Mouse (Mus musculus): ENCODE measurements at regions not wholly inside any gene's neighbourhood (a gene's known extent, or its start where the extent isn't known, plus 50 kb on each side); places are given as distances from the start of the nearest gene placed in this dataset.

DNA sequence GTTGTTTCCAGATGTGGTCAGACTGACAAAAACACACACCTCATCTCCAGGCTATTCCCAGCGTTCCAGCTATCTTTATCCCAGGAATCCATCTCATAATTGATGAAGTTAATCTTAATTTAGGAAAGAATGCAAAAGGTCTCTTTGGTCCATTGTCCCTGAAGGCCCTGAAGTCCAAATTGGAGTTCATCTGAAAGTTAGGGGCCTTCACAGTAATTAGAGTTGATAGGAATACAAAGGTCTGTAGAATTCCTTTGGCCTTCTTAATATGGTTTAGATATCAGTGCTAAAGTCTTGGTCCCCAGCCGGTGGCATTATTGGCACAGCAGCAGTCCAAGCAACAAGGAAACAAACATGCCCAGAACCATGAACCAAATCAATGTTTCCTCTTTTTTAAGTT lies 178.7 kb upstream of the Cdh5 start:
- no peak overlapping the region for H3K4me2 ChIP-seq

GRCm38 (mm10) chr8:103932681-103933080 lies 168.7 kb upstream of the Cdh5 start:
- H3K4me1 ChIP-seq (ENCODE audit: control insufficient read depth, insufficient read depth, low read length): no peaks in the 10 kb centered on the region
- no peaks in the 10 kb centered on the region for H3K36me3 ChIP-seq (ENCODE audit: control insufficient read depth, insufficient read depth, low read length)
- no peak overlapping the region for H3K4me3 ChIP-seq (ENCODE audit: low read depth, low read length)
- H3K4me2 ChIP-seq: no peak overlapping the region
- ATAC-seq (ENCODE audit: low FRiP score) (no peak), DNase-seq (ENCODE audit: low spot score, missing footprints) (no peak)
- H3K27me3 ChIP-seq (ENCODE audit: control insufficient read depth, insufficient read depth, low read length): no peaks in the 10 kb centered on the region
- no peak overlapping the region for H3K9ac ChIP-seq (ENCODE audit: low read length)
- no peaks in the 10 kb centered on the region for H3K9me3 ChIP-seq (ENCODE audit: control insufficient read depth, low read length)
- no peak overlapping the region for H3K27ac ChIP-seq (ENCODE audit: low read depth, low read length)
- 84% methylated on average over 1 of the region's 1 CpGs for WGBS

More for the DNA sequence above, 178.7 kb upstream of the Cdh5 start:
- DNase-seq (ENCODE audit: low spot score, missing footprints): no peak
- no peaks in the 10 kb centered on the region for H3K27me3 ChIP-seq (ENCODE audit: control insufficient read depth, insufficient read depth, low read length)
- no peak overlapping the region for H3K9ac ChIP-seq (ENCODE audit: low read length)
- no peak overlapping the region for H3K27ac ChIP-seq (ENCODE audit: low read depth, low read length)
- no peaks in the 10 kb centered on the region for H3K4me1 ChIP-seq (ENCODE audit: control insufficient read depth, insufficient read depth, low read length)
- ATAC-seq (ENCODE audit: low FRiP score): no peak
- H3K4me3 ChIP-seq (ENCODE audit: low read depth, low read length): no peak overlapping the region
- 83% methylated on average over 2 of the region's 2 CpGs for WGBS
- H3K36me3 ChIP-seq (ENCODE audit: control insufficient read depth, insufficient read depth, low read length): no peaks in the 10 kb centered on the region
- no peaks in the 10 kb centered on the region for H3K9me3 ChIP-seq (ENCODE audit: control insufficient read depth, low read length)

- H3K27ac ChIP-seq (ENCODE audit: low read depth, low read length): no peak overlapping the region
- no peaks in the 10 kb centered on the region for H3K27me3 ChIP-seq (ENCODE audit: control insufficient read depth, insufficient read depth, low read length)
- ATAC-seq (ENCODE audit: low FRiP score) (no peak), DNase-seq (ENCODE audit: low spot score, missing footprints) (no peak)
- WGBS: 80% methylated on average over 3 of the region's 3 CpGs
- no peak overlapping the region for H3K9ac ChIP-seq (ENCODE audit: low read length)
- no peaks in the 10 kb centered on the region for H3K36me3 ChIP-seq (ENCODE audit: control insufficient read depth, insufficient read depth, low read length)
- no peak overlapping the region for H3K4me2 ChIP-seq
- H3K9me3 ChIP-seq (ENCODE audit: control insufficient read depth, low read length): no peaks in the 10 kb centered on the region
- H3K4me3 ChIP-seq (ENCODE audit: low read depth, low read length): no peak overlapping the region
- no peaks in the 10 kb centered on the region for H3K4me1 ChIP-seq (ENCODE audit: control insufficient read depth, insufficient read depth, low read length)
Observed at GRCm38 (mm10) chr8:103936491-103936890, 164.9 kb upstream of the Cdh5 start.

- no peak overlapping the region for H3K4me3 ChIP-seq (ENCODE audit: low read depth, low read length)
- ATAC-seq (ENCODE audit: low FRiP score) (no peak), DNase-seq (ENCODE audit: low spot score, missing footprints) (no peak)
- H3K4me2 ChIP-seq: no peak overlapping the region
- no peaks in the 10 kb centered on the region for H3K27me3 ChIP-seq (ENCODE audit: control insufficient read depth, insufficient read depth, low read length)
- peaks cover 3% of the 10 kb centered on the region; the same call in 1 of the 2 replicates for H3K9me3 ChIP-seq (ENCODE audit: control insufficient read depth, low read length)
- H3K9ac ChIP-seq (ENCODE audit: low read length): no peak overlapping the region
- no peaks in the 10 kb centered on the region for H3K4me1 ChIP-seq (ENCODE audit: control insufficient read depth, insufficient read depth, low read length)
- no peak overlapping the region for H3K27ac ChIP-seq (ENCODE audit: low read depth, low read length)
- WGBS: 45% methylated on average over 11 of the region's 11 CpGs
- no peaks in the 10 kb centered on the region for H3K36me3 ChIP-seq (ENCODE audit: control insufficient read depth, insufficient read depth, low read length)
Observed at GRCm38 (mm10) chr8:103938283-103939230, 162.9 kb upstream of the Cdh5 start.

GRCm38 (mm10) chr8:103940958-103941532 lies 160.4 kb upstream of the Cdh5 start:
- no peaks in the 10 kb centered on the region for H3K36me3 ChIP-seq (ENCODE audit: control insufficient read depth, insufficient read depth, low read length)
- 86% methylated on average over 6 of the region's 6 CpGs for WGBS
- ATAC-seq (ENCODE audit: low FRiP score) (no peak), DNase-seq (ENCODE audit: low spot score, missing footprints) (no peak)
- H3K27ac ChIP-seq (ENCODE audit: low read depth, low read length): no peak overlapping the region
- H3K27me3 ChIP-seq (ENCODE audit: control insufficient read depth, insufficient read depth, low read length): no peaks in the 10 kb centered on the region
- no peak overlapping the region for H3K9ac ChIP-seq (ENCODE audit: low read length)
- no peak overlapping the region for H3K4me3 ChIP-seq (ENCODE audit: low read depth, low read length)
- peaks cover 3% of the 10 kb centered on the region; the same call in 1 of the 2 replicates for H3K9me3 ChIP-seq (ENCODE audit: control insufficient read depth, low read length)
- H3K4me2 ChIP-seq: no peak overlapping the region
- H3K4me1 ChIP-seq (ENCODE audit: control insufficient read depth, insufficient read depth, low read length): no peaks in the 10 kb centered on the region

- no peaks in the 10 kb centered on the region for H3K9me3 ChIP-seq (ENCODE audit: control insufficient read depth, low read length)
- no peak overlapping the region for H3K4me2 ChIP-seq
- no peaks in the 10 kb centered on the region for H3K4me1 ChIP-seq (ENCODE audit: control insufficient read depth, insufficient read depth, low read length)
- DNase-seq (ENCODE audit: low spot score, missing footprints) (peak; percentile 87), ATAC-seq (ENCODE audit: low FRiP score) (no peak)
- 76% methylated on average over 5 of the region's 5 CpGs for WGBS
- H3K36me3 ChIP-seq (ENCODE audit: control insufficient read depth, insufficient read depth, low read length): no peaks in the 10 kb centered on the region
- H3K4me3 ChIP-seq (ENCODE audit: low read depth, low read length): no peak overlapping the region
- H3K9ac ChIP-seq (ENCODE audit: low read length): no peak overlapping the region
- H3K27me3 ChIP-seq (ENCODE audit: control insufficient read depth, insufficient read depth, low read length): no peaks in the 10 kb centered on the region
- H3K27ac ChIP-seq (ENCODE audit: low read depth, low read length): no peak overlapping the region
Observed at GRCm38 (mm10) chr8:103948474-103948873, 153.0 kb upstream of the Cdh5 start.

GRCm38 (mm10) chr8:103950460-103950859 lies 151.0 kb upstream of the Cdh5 start:
- Histone ChIP-seq H3K9me3 (ENCODE audit: control insufficient read depth, low read length) (no peaks in the 10 kb centered on the region), H3K27me3 (ENCODE audit: control insufficient read depth, insufficient read depth, low read length) (no peaks in the 10 kb centered on the region), H3K4me3 (ENCODE audit: low read depth, low read length) (no peak overlapping the region), H3K9ac (ENCODE audit: low read length) (no peak overlapping the region), H3K4me1 (ENCODE audit: control insufficient read depth, insufficient read depth, low read length) (no peaks in the 10 kb centered on the region), H3K36me3 (ENCODE audit: control insufficient read depth, insufficient read depth, low read length) (no peaks in the 10 kb centered on the region), H3K4me2 (no peak overlapping the region), H3K27ac (ENCODE audit: low read depth, low read length) (no peak overlapping the region)
- DNase-seq (ENCODE audit: low spot score, missing footprints) (no peak), ATAC-seq (ENCODE audit: low FRiP score) (no peak)
- 84% methylated on average over 4 of the region's 4 CpGs for WGBS

GRCm38 (mm10) chr8:103953586-103953985 lies 147.8 kb upstream of the Cdh5 start:
- DNase-seq (ENCODE audit: low spot score, missing footprints): no peak
- 96% methylated on average over 2 of the region's 2 CpGs for WGBS
- Histone ChIP-seq H3K9me3 (ENCODE audit: control insufficient read depth, low read length) (no peaks in the 10 kb centered on the region), H3K4me2 (no peak overlapping the region), H3K36me3 (ENCODE audit: control insufficient read depth, insufficient read depth, low read length) (no peaks in the 10 kb centered on the region), H3K27me3 (ENCODE audit: control insufficient read depth, insufficient read depth, low read length) (no peaks in the 10 kb centered on the region), H3K9ac (ENCODE audit: low read length) (no peak overlapping the region), H3K4me3 (ENCODE audit: low read depth, low read length) (no peak overlapping the region), H3K4me1 (ENCODE audit: control insufficient read depth, insufficient read depth, low read length) (no peaks in the 10 kb centered on the region), H3K27ac (ENCODE audit: low read depth, low read length) (no peak overlapping the region)
- ATAC-seq (ENCODE audit: low FRiP score): no peak

- DNase-seq (ENCODE audit: low spot score, missing footprints): no peak
- Histone ChIP-seq H3K36me3 (ENCODE audit: control insufficient read depth, insufficient read depth, low read length) (no peaks in the 10 kb centered on the region), H3K9me3 (ENCODE audit: control insufficient read depth, low read length) (no peaks in the 10 kb centered on the region), H3K27me3 (ENCODE audit: control insufficient read depth, insufficient read depth, low read length) (no peaks in the 10 kb centered on the region), H3K4me1 (ENCODE audit: control insufficient read depth, insufficient read depth, low read length) (no peaks in the 10 kb centered on the region), H3K4me2 (no peak overlapping the region), H3K9ac (ENCODE audit: low read length) (no peak overlapping the region), H3K27ac (ENCODE audit: low read depth, low read length) (no peak overlapping the region), H3K4me3 (ENCODE audit: low read depth, low read length) (no peak overlapping the region)
- ATAC-seq (ENCODE audit: low FRiP score): no peak
- WGBS: 79% methylated on average over 4 of the region's 4 CpGs
Observed at GRCm38 (mm10) chr8:103955568-103956260, 145.7 kb upstream of the Cdh5 start.

Data from midbrain, embryonic 11.5 days (tissue).